Mouse (Mus musculus): ENCODE results near the gene Ntn4.
"Not testable (repeated sequence)": the region's sequence is repeated elsewhere in the genome, so short reads cannot be mapped to it uniquely, and the experiment has no call there.

Gene Ntn4

GRCm38 (mm10) chr10:93683896-93684295 is 43.4 kb downstream of the Ntn4 start:
- no peak for DNase-seq (ENCODE audit: low spot score in 2 of 2)

GRCm38 (mm10) chr10:93685416-93685815 is 44.9 kb downstream of the Ntn4 start:
- DNase-seq (ENCODE audit: low spot score in 2 of 2), result not testable (repeated sequence)

GRCm38 (mm10) chr10:93686579-93686978 is 46.1 kb downstream of the Ntn4 start:
- DNase-seq (ENCODE audit: low spot score in 2 of 2), result no peak

- DNase-seq (ENCODE audit: low spot score in 2 of 2), result no peak
These were observed 47.3 kb downstream of the Ntn4 start for GRCm38 (mm10) chr10:93687781-93688180.

GRCm38 (mm10) chr10:93688306-93689171 is 48.1 kb downstream of the Ntn4 start:
- no peak for DNase-seq (ENCODE audit: low spot score in 2 of 2)

GRCm38 (mm10) chr10:93691344-93691743 is 50.9 kb downstream of the Ntn4 start:
- DNase-seq (ENCODE audit: low spot score in 2 of 2), result no peak

GRCm38 (mm10) chr10:93695043-93695791 is 54.7 kb downstream of the Ntn4 start:
- no peak for DNase-seq (ENCODE audit: low spot score in 2 of 2)

GRCm38 (mm10) chr10:93696001-93696400 is 55.5 kb downstream of the Ntn4 start:
- DNase-seq (ENCODE audit: low spot score in 2 of 2), result no peak

- DNase-seq (ENCODE audit: low spot score in 2 of 2), result no peak
These were observed 57.5 kb downstream of the Ntn4 start for GRCm38 (mm10) chr10:93697866-93698483.

- DNase-seq (ENCODE audit: low spot score in 2 of 2), result no peak
These were observed 59.4 kb downstream of the Ntn4 start for GRCm38 (mm10) chr10:93699689-93700478.

GRCm38 (mm10) chr10:93700589-93701363 is 60.3 kb downstream of the Ntn4 start:
- DNase-seq (ENCODE audit: low spot score in 2 of 2), result no peak

GRCm38 (mm10) chr10:93703946-93704345 is 63.5 kb downstream of the Ntn4 start:
- no peak for DNase-seq (ENCODE audit: low spot score in 2 of 2)

- DNase-seq (ENCODE audit: low spot score in 2 of 2), result no peak
These were observed 66.9 kb downstream of the Ntn4 start for GRCm38 (mm10) chr10:93707149-93708075.

- DNase-seq (ENCODE audit: low spot score in 2 of 2), result no peak
These were observed 67.6 kb downstream of the Ntn4 start for GRCm38 (mm10) chr10:93708076-93708473.

- no peak for DNase-seq (ENCODE audit: low spot score in 2 of 2)
These were observed 68.0 kb downstream of the Ntn4 start for GRCm38 (mm10) chr10:93708515-93708914.

GRCm38 (mm10) chr10:93709536-93709935 is 69.1 kb downstream of the Ntn4 start:
- DNase-seq (ENCODE audit: low spot score in 2 of 2), result no peak

- DNase-seq (ENCODE audit: low spot score in 2 of 2), result no peak
These were observed 81.3 kb downstream of the Ntn4 start for GRCm38 (mm10) chr10:93721625-93722337.

GRCm38 (mm10) chr10:93723942-93724542 is 83.6 kb downstream of the Ntn4 start:
- peak; percentile 10 to 40 for DNase-seq (ENCODE audit: low spot score in 2 of 2)

GRCm38 (mm10) chr10:93728131-93728530 is 87.7 kb downstream of the Ntn4 start:
- DNase-seq (ENCODE audit: low spot score in 2 of 2), result no peak

Measured in urinary bladder, postnatal 36 days (tissue).